Mouse (Mus musculus) kidney, adult 2 months (tissue): ENCODE results near the gene Ddah2. TPM values are rescaled to one million over a fixed set of nuclear protein-coding genes. Genes with fewer than 3 reads are reported as not detected.

ENCODE experiments used
- DNase-seq: peaks from one replicate; pipeline ENCODE4 v3.0.0; 2021
- H3K27ac ChIP-seq: fragments of 200-500 bp; 2 replicates; pipeline ENCODE4 v1.5.1; 2012; ENCODE audit warnings: low read depth, low read length, control low read depth, inconsistent platforms; ENCODE audit not compliant: insufficient read depth
- H3K27me3 ChIP-seq: fragments of 200-500 bp; replicated peaks from 2 replicates; pipeline ENCODE4 v1.6.1; 2012; ENCODE audit warnings: mild to moderate bottlenecking, moderate library complexity, low read length, inconsistent platforms; ENCODE audit not compliant: control insufficient read depth, insufficient read depth
- H3K36me3 ChIP-seq: fragments of 200-500 bp; 2 replicates; pipeline ENCODE4 v1.6.1; 2012; ENCODE audit warnings: mild to moderate bottlenecking, moderate library complexity, low read length, inconsistent platforms; ENCODE audit not compliant: control insufficient read depth, insufficient read depth
- H3K4me1 ChIP-seq: fragments of 200-500 bp; 2 replicates; pipeline ENCODE4 v1.6.1; 2011; ENCODE audit warnings: low read length; ENCODE audit not compliant: control insufficient read depth, insufficient read depth
- H3K4me3 ChIP-seq: fragments of 200-500 bp; 2 replicates; pipeline ENCODE4 v1.5.1; 2011; ENCODE audit warnings: mild to moderate bottlenecking, low read depth, low read length, control low read depth; ENCODE audit not compliant: insufficient read depth
- CTCF ChIP-seq: fragments of 200-500 bp; conservative IDR thresholded peaks from 2 replicates; pipeline ENCODE4 v1.5.1; 2011; ENCODE audit warnings: low read depth, mild to moderate bottlenecking, control low read depth, low read length, moderate library complexity, mixed read lengths; ENCODE audit not compliant: insufficient read depth, insufficient read length
- POLR2A ChIP-seq: fragments of 200-500 bp; IDR thresholded peaks from one replicate; pipeline ENCODE4 v1.6.1; 2011; ENCODE audit warnings: low read depth, low read length, control low read depth
- WGBS: fragments of 180-500 bp; shearing (Covaris S2); methylation state at CpG from one replicate; pipeline ENCODE4 v1.1.7; 2018; 5-methylcytosine and 5-hydroxymethylcytosine counted together
- polyA plus RNA-seq: library from polyadenylated mRNA; depleted of rRNA; stranded (reverse); fragments of >200 nt; gene quantifications from 2 replicates; pipeline ENCODE4 v1.2.3, GENCODE M21; 2012

Ddah2 gene
- polyA plus RNA-seq, 1 experiment: 37.7 TPM

GRCm38 (mm10) chr17:35064378-35064877, 5.6 kb downstream of the Ddah2 start:
- no peak for TF ChIP-seq CTCF
- no peak for TF ChIP-seq POLR2A
- Histone ChIP-seq H3K27ac (peak overlapping the region; percentile 65), H3K4me1 (no peaks in the 10 kb centered on the region; the same call in 1 of the 2 replicates), H3K4me3 (peak overlapping the region; percentile 4; the same call in 1 of the 2 replicates), H3K36me3 (no peaks in the 10 kb centered on the region), H3K27me3 (no peaks in the 10 kb centered on the region)
- DNase-seq: peak; percentile 18
- 43% methylated on average over 10 of the region's 10 CpGs for WGBS

- peak within 1 kb of the TSS; percentile 47 for H3K4me3 ChIP-seq
- no peak for TF ChIP-seq CTCF
- no peak for TF ChIP-seq POLR2A
- peak within 1 kb of the TSS; percentile 65 for H3K27ac ChIP-seq
- H3K36me3 ChIP-seq: no peaks in the 10 kb centered on the region
- WGBS: 9% methylated on average over 48 of the region's 48 CpGs
- H3K27me3 ChIP-seq: no peaks in the 10 kb centered on the region
- no peaks in the 10 kb centered on the region; the same call in 1 of the 2 replicates for H3K4me1 ChIP-seq
- peak; percentile 83 for DNase-seq
These were observed 6.4 kb downstream of the Ddah2 start, which contains the start of gene Ly6g6c for GRCm38 (mm10) chr17:35064951-35065947. Gene Ly6g6c, plus strand, starts transcription at chr17:35065388.

GRCm38 (mm10) chr17:35066084-35066483, 7.2 kb downstream of the Ddah2 start, which contains the start of gene Mpig6b:
Gene Mpig6b, minus strand, starts transcription at chr17:35066184.
- DNase-seq: no peak

GRCm38 (mm10) chr17:35068213-35068914, 9.5 kb downstream of the Ddah2 start:
- H3K27ac ChIP-seq: no peak overlapping the region
- TF ChIP-seq POLR2A: no peak
- H3K27me3 ChIP-seq: no peaks in the 10 kb centered on the region
- no peak overlapping the region for H3K4me3 ChIP-seq
- no peaks in the 10 kb centered on the region; the same call in 1 of the 2 replicates for H3K4me1 ChIP-seq
- no peaks in the 10 kb centered on the region for H3K36me3 ChIP-seq
- 76% methylated on average over 17 of the region's 17 CpGs for WGBS
- DNase-seq: no peak

More at GRCm38 (mm10) chr17:35066084-35066483, 7.2 kb downstream of the Ddah2 start, which contains the start of gene Mpig6b:
- H3K27me3 ChIP-seq: no peaks in the 10 kb centered on the region
- peak within 1 kb of the TSS; percentile 57 for H3K27ac ChIP-seq
- WGBS: 76% methylated on average over 10 of the region's 10 CpGs
- TF ChIP-seq POLR2A (no peak), CTCF (no peak)
- no peaks in the 10 kb centered on the region; the same call in 1 of the 2 replicates for H3K4me1 ChIP-seq
- peak within 1 kb of the TSS; percentile 47 for H3K4me3 ChIP-seq
- H3K36me3 ChIP-seq: no peaks in the 10 kb centered on the region

- H3K27ac ChIP-seq: no peak overlapping the region
- 67% methylated on average over 6 of the region's 6 CpGs for WGBS
- H3K36me3 ChIP-seq: no peaks in the 10 kb centered on the region
- TF ChIP-seq POLR2A (no peak), CTCF (no peak; the same call in 1 of the 2 replicates)
- no peak overlapping the region for H3K4me3 ChIP-seq
- no peak for DNase-seq
- no peaks in the 10 kb centered on the region for H3K4me1 ChIP-seq
- no peaks in the 10 kb centered on the region for H3K27me3 ChIP-seq
These were observed 11.9 kb downstream of the Ddah2 start for GRCm38 (mm10) chr17:35070556-35071229.

GRCm38 (mm10) chr17:35071454-35071853, 12.6 kb downstream of the Ddah2 start:
- 54% methylated on average over 9 of the region's 9 CpGs for WGBS
- Histone ChIP-seq H3K4me3 (no peak overlapping the region), H3K27me3 (no peaks in the 10 kb centered on the region), H3K27ac (no peak overlapping the region), H3K36me3 (no peaks in the 10 kb centered on the region), H3K4me1 (no peaks in the 10 kb centered on the region)
- DNase-seq: peak; percentile 29
- TF ChIP-seq POLR2A (no peak), CTCF (no peak)
